Mouse (Mus musculus) R1 (cell line): Measurements from ENCODE around the gene Hs6st1.

ENCODE experiments used
- DNase-seq: peaks from one replicate; pipeline ENCODE4 v3.0.0-alpha.2; 2018; ENCODE audit warnings: low read depth, low spot score

Hs6st1 gene

DNA sequence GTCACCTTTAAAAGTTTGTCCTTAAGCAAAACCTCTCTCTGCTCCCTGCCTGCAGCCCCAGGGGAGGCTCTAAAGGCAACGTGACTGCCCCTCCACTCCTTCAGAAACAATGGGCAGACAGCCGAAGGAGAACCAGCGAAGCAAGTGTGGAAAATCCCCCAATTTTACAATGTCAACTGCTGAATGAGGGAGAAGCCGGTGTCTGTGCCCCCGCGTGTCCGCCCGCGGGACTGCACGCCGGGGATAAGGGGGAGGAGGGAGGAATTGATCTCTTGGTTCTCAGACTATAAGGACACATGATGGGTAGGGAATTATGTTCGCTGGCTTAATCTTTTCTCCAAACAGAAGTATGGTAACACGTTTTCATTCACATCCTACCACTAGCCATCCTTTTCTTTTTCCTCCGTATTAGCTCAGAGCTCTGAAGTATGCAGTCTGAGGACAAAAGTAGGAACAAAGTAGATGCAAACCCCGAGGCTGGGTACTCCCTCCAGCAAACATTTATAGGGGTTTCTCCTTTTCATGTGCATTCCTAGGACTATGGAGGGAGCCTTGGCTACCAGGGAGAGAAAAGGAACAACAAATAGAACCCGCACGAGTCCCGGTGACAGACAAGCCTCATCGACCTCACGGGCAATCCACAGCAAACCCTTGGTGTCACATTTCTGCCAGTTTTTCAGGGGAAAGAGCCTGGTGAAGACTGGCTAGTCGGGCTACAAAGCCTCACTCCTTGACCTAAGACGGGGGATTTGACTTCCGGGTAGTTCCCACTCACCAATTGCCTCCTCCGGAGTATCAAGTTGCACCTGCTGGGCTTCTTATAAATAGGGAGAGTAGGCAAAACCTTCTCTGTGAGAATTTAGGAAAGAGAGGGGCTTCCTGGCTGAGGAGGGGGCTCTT is 3.1 kb upstream of the Hs6st1 start:
- DNase-seq, result peak; percentile 92

DNA sequence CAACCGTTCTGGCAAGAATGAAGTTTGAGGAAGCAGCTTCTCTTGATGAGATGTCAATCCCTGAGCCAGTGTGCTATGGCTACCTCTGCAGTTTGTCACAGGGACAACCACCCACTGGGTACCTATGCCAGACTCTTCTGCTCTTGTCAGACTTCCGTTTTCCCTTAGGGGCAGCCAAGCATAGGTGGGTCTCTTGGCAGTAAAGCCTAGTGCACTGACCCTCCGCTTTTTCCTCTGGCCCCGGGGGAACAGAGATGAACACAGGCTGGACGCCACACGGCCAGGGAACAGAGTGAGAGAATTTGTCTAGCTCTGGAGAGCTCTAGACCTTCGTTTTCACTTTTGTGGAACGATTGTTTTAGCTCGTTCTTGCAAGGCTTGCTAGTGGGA is 2.4 kb upstream of the Hs6st1 start:
- no peak for DNase-seq

DNA sequence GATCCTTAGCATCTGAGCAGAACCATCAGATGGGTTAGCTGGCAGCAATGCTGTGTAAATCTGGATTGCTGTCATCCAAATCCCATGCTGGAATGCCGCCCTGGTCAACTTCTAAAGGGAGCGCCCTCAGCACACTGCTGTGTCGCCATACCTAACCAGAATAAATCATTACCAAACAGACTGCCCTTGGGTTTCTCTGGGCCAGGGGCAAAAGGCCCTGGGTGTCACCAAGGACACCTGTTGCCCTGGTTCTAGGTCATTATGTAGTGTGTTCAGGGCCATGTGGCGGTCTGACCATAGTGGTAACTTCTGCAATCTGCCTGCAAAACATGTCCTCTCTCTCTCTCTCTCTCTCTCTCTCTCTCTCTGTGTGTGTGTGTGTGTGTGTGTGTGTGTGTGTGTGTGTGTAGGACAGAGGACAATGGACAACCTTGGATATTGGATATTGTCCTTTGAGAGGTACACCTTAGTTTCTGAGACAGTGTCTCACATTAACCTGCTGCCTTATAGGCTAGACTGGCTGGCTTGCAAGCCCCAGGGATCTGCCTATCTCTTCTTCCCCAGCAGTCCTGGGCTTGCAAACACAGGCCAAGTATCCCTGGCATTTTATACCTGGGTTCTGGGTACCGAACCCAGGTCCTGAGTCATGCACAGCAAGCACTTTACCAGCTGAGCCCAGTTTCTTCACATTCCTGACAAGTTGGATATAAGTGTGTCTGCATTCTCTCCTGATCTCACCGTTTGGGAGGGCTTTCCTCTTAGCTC is 1.8 kb upstream of the Hs6st1 start:
- DNase-seq, result no peak

DNA sequence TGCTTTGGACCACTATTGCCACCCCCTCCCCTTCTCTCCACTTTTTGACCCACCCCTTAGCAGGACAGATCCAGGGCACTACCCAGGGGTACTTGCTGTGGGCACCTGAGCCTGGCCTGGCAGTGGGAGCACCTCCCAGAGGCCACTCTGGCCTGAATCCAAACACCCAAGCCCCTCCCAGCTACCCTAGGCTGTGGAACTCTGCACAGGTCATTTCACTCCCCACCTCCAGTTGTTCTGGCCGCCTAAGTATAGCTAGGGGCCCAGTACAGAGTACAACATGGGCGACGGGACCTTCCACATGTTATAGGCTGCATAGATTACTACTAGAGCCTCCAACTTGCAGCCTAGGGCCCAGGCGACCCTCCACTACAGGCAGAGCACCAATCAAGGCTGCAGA is 999 bp upstream of the Hs6st1 start:
- DNase-seq, result no peak

DNA sequence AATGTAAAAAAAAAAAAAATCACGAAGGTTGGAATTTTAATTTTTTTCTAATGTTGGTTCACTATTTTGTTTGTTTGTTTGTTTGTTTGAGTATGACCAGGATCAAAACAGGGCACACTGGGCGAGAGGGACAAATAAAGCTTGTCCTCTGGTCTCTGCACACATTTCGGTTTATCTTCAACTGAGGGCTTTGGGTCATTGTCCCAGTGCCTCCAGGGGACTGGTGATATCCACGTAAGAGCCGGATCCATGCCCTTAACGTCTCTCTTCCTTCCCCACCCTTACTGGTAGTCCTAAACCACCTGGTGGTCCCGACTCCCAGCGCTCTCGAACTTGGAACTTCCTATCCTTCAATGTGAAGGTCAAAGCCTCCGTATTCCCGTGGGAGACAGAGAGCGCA is 589 bp upstream of the Hs6st1 start:
- no peak for DNase-seq

- DNase-seq, result peak; percentile 61
Measured at GRCm38 (mm10) chr1:36068531-36069120, 426 bp downstream of the Hs6st1 start.

GRCm38 (mm10) chr1:36069291-36069771 is 1.1 kb downstream of the Hs6st1 start:
- peak; percentile 41 for DNase-seq

- no peak for DNase-seq
Measured at GRCm38 (mm10) chr1:36070190-36070589, 2.0 kb downstream of the Hs6st1 start.

GRCm38 (mm10) chr1:36070740-36071139 is 2.5 kb downstream of the Hs6st1 start:
- DNase-seq, result no peak

DNA sequence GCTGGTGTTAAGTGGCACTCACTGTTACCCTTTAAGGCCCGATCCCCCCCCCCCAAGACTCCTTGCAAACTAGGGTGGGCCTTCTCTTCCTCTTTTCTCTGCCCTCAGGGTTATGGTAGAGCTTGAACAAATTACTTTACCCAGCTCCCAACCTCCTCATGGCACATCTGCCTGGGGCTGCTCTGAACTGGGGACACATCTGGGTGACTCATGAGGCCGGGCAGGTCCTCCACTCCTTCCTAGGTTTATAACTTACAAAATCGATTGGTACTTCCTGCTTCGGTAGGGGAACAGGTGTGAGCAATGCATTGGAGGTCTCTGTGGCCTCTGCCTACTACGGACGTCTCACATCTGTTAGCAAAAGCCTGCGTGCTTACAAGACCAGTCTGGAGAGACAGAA is 3.0 kb downstream of the Hs6st1 start:
- DNase-seq, result no peak

DNA sequence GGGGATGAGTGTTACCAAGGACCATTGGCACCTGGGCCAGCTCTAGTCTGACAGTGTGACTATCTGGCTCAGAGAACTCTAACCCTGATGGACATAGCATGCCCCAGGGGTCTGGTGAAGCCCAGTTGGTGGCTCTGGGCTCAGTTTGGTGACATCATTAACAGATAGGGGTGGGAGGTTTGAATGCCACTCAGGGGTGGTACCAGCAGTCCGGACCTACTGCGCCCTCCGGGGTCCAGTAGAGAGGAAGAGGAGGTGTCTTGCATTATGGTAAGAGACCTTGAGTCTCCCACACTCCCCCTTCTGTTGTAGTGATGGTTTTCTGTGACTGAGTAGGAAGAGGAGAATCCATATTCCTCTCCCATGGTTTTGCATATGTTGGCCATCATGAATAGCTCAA is 3.4 kb downstream of the Hs6st1 start:
- DNase-seq, result no peak

- no peak for DNase-seq
Measured at GRCm38 (mm10) chr1:36072588-36073556, 4.7 kb downstream of the Hs6st1 start.

- DNase-seq, result no peak
Measured at GRCm38 (mm10) chr1:36073566-36073965, 5.4 kb downstream of the Hs6st1 start.

- no peak for DNase-seq
Measured at GRCm38 (mm10) chr1:36074197-36074596, 6.0 kb downstream of the Hs6st1 start.

- DNase-seq, result no peak
Measured at GRCm38 (mm10) chr1:36074968-36075367, 6.8 kb downstream of the Hs6st1 start.

DNA sequence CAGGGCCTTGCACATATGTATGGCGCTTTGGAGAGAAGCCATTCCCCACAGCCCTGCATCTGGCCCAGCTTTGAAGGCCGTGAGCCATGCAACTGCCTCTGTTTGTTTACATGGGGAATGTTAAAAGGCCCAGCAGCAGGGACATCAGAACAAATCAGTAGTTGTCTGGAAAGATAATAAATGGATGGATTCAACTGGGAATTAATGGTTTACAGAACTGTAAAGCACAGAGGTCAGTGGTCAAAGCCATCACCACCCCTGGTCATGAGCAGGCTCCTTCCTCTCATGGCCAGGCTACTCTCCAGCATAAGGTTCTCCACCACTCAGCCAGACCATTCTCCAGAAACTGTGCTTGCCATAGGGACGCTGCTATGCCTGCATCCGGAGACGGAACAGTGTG is 7.5 kb downstream of the Hs6st1 start:
- DNase-seq, result no peak

GRCm38 (mm10) chr1:36077084-36077483 is 8.9 kb downstream of the Hs6st1 start:
- peak; percentile 33 for DNase-seq

GRCm38 (mm10) chr1:36078250-36078649 is 10.1 kb downstream of the Hs6st1 start:
- no peak for DNase-seq

- no peak for DNase-seq
Measured at GRCm38 (mm10) chr1:36079679-36080078, 11.5 kb downstream of the Hs6st1 start.

DNA sequence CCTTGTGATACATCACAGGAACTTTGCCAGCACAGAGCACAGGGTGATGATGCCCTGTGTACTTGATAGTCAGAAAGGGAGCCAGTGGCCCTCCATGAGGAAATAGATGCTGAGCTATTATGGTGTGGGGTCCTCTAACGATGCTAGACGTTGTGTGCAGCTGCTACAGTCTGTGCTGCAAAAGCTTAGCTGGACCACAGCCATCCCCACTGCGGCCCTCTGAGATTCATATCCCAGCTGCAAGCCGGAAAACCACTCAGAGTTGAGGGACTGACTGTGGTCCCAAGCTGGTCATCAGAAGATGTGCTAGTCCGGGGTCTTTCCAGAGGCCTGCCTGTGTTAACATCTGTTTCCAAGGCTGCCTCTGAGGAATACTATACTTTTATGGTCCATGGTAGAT is 12.8 kb downstream of the Hs6st1 start:
- no peak for DNase-seq

DNA sequence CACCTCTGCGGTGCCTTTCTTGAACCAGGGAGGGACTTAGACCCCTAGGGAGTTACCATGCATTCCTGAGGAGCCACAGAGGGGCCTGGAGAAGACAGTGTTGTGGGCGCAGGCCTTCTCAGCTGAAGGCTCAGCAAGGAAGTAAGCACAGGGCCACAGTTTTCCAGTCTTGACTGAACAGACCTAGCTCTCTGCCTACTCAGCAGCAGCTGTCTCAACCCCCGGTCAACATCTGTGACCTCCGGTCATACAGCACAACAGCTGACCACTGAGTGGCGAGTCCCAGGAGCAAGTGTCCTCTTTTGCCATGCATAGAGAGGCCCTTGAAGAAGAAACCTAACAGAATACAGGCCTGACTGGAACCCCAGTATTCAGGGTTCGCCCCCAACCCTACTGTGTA is 14.0 kb downstream of the Hs6st1 start:
- DNase-seq, result no peak
